In the genomic region with DNA sequence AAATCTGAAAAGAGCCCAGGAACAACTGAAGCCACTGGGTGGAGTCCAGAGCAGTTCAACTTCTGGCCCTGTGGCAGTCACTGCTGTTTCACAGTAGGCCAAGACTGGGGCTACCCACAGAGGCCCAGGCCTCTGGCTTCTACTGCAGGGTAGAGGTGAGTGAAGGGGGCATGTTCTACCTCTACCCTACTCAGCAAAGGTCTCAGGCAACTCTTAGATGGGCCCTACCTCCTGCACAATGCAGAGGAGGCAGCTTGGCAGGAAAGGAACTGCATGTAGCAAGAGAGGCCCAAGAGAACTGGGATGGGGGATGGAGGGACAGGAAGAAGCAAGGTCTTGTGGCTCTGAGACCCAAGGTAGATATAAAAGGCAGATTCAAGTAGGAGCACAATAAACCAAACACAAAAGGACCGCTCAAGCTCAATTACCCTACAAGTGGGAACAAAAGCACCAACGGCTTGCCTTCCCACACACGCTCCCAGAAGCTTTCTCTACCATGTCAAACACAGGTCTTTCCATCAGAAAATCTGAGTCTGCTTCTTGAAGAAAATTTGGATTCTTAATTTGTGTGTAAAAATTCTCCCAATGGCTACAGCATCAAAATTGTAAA, we compare ENCODE assay signal across 11 mouse cellular contexts. TPM values are rescaled to one million over a fixed set of nuclear protein-coding genes. Genes with fewer than 3 reads are reported as not detected.
DNase-seq lines count a peak whose midpoint lies in the region; ATAC-seq and TF ChIP-seq lines count a peak whose summit lies in the region.
"Had no signal": no experiment of that assay in that cellular context is flagged by ENCODE, and none has a peak within 500 bp of the region (broad histone marks: within the 10 kb centered on the region; RNA-seq: fewer than 3 reads in every experiment).

No protein-coding gene starts in this region.

- no peak for TF ChIP-seq CTCF in layer of hippocampus, adult 2 months (conservative IDR thresholded peaks at IDR 0.05)

- H3K9me3 ChIP-seq in forebrain, embryonic 12.5 days = no peaks in the 10 kb centered on the region
- H3K9me3 ChIP-seq in forebrain, embryonic 15.5 days = no peaks in the 10 kb centered on the region
- H3K9me3 ChIP-seq in limb, embryonic 13.5 days = no peaks in the 10 kb centered on the region

- no peak for DNase-seq in layer of hippocampus, adult 2 months (ENCODE audit: low spot score in 2 of 2)
- no peak for DNase-seq in layer of hippocampus, adult 9-11 months
- peak; percentile 60 for DNase-seq in R1 (ENCODE audit: low read depth, low spot score)
- no peak for DNase-seq in adrenal gland, postnatal 25 days
- DNase-seq: kidney, postnatal 4 days; thymus, adult 18-20 months had no signal

- no peak for ATAC-seq in forebrain, embryonic 12.5 days (ENCODE audit: low FRiP score)
- no peak for ATAC-seq in forebrain, embryonic 15.5 days (replicated peaks)
- no peak for ATAC-seq in limb, embryonic 13.5 days (ENCODE audit: low FRiP score, low read depth)
- ATAC-seq in megakaryocyte progenitor cell, adult 5-6 weeks (replicated peaks; ENCODE audit: poor library complexity) = no peak
- ATAC-seq: hindbrain, embryonic 16.5 days had no signal

- no peak overlapping the region for H3K4me2 ChIP-seq in forebrain, embryonic 12.5 days
- H3K4me2 ChIP-seq in forebrain, embryonic 15.5 days (replicated peaks) = no peak overlapping the region
- H3K4me2 ChIP-seq in limb, embryonic 13.5 days (replicated peaks) = no peak overlapping the region

- H3K4me1 ChIP-seq in forebrain, embryonic 12.5 days = peaks cover 64% of the 10 kb centered on the region
- peaks cover 55% of the 10 kb centered on the region for H3K4me1 ChIP-seq in forebrain, embryonic 15.5 days
- H3K4me1 ChIP-seq in limb, embryonic 13.5 days = peaks cover 68% of the 10 kb centered on the region

- no peak overlapping the region for H3K9ac ChIP-seq in forebrain, embryonic 12.5 days
- H3K9ac ChIP-seq in forebrain, embryonic 15.5 days (replicated peaks) = no peak overlapping the region
- no peak overlapping the region for H3K9ac ChIP-seq in limb, embryonic 13.5 days

- WGBS in forebrain, embryonic 12.5 days = 20% methylated on average over 3 of the region's 3 CpGs
- 30% methylated on average over 3 of the region's 3 CpGs for WGBS in forebrain, embryonic 15.5 days
- WGBS in limb, embryonic 13.5 days = 82% methylated on average over 3 of the region's 3 CpGs

- H3K36me3 ChIP-seq in forebrain, embryonic 12.5 days (replicated peaks) = no peaks in the 10 kb centered on the region
- H3K36me3 ChIP-seq in forebrain, embryonic 15.5 days = no peaks in the 10 kb centered on the region
- H3K36me3 ChIP-seq in limb, embryonic 13.5 days = no peaks in the 10 kb centered on the region

- H3K27me3 ChIP-seq in forebrain, embryonic 12.5 days = peaks cover 4% of the 10 kb centered on the region; the same call in 1 of the 2 replicates
- H3K27me3 ChIP-seq in forebrain, embryonic 15.5 days = no peaks in the 10 kb centered on the region
- no peaks in the 10 kb centered on the region for H3K27me3 ChIP-seq in limb, embryonic 13.5 days

- H3K27ac ChIP-seq in forebrain, embryonic 12.5 days = 0 out of 2 replicates have a peak overlapping the region, but pooled peaks have one; percentile 13
- no peak overlapping the region for H3K27ac ChIP-seq in forebrain, embryonic 15.5 days (replicated peaks)
- peak overlapping the region; percentile 97 for H3K27ac ChIP-seq in layer of hippocampus, adult 2 months
- H3K27ac ChIP-seq in limb, embryonic 13.5 days = peak overlapping the region; percentile 68

- no peak overlapping the region for H3K4me3 ChIP-seq in forebrain, embryonic 12.5 days (replicated peaks)
- no peak overlapping the region for H3K4me3 ChIP-seq in forebrain, embryonic 15.5 days
- no peak overlapping the region for H3K4me3 ChIP-seq in layer of hippocampus, adult 2 months
- no peak overlapping the region for H3K4me3 ChIP-seq in limb, embryonic 13.5 days

RNA-seq across cellular contexts. Expression of a gene that starts 40.9 kb away (rescaled TPM):
- polyA plus RNA-seq in forebrain, embryonic 12.5 days (2016; fragmentation: Nextera tagmentation; extraction: Ambion mirVana) = 24.0 and 24.9 TPM in 2 replicates
- polyA plus RNA-seq in forebrain, embryonic 15.5 days (2015; fragmentation: Nextera tagmentation; extraction: Ambion mirVana) = 32.3 and 34.6 TPM in 2 replicates
- total RNA-seq in layer of hippocampus, adult 2 months (2021) = 100 to 1,000 TPM; 101 to 108 TPM
- 15.9 and 17.1 TPM in 2 replicates for polyA plus RNA-seq in limb, embryonic 13.5 days (2015; fragmentation: Nextera tagmentation; extraction: Ambion mirVana)
- 12.3 and 15.1 TPM in 2 replicates for total RNA-seq in megakaryocyte progenitor cell, adult 5-6 weeks (2015)
- total RNA-seq in megakaryocyte progenitor cell, adult 5-6 weeks (2017) = 45.5 and 56.3 TPM in 2 replicates
- total RNA-seq in adrenal gland, postnatal 25 days (2021) = 28.9 and 42.2 TPM in 2 replicates
